Mouse (Mus musculus) layer of hippocampus, adult 18-20 months (tissue): ENCODE measurements around the gene Gm17467. TPM values are rescaled to one million over a fixed set of nuclear protein-coding genes. Genes with fewer than 3 reads are reported as not detected.
"Not testable (repeated sequence)": the region's sequence is repeated elsewhere in the genome, so short reads cannot be mapped to it uniquely, and the experiment has no call there.

Experiments used
- DNase-seq, 2 experiments: peaks; one replicate each; pipeline ENCODE4 v3.0.0; 2022; ENCODE audit warnings: low spot score in 2 of 2
- long read RNA-seq: library from polyadenylated mRNA; stranded (forward); transcript quantifications from one replicate; pipeline ENCODE4 v2.0.0, GENCODE M21; 2021
- total RNA-seq, 2 experiments: library from RNA; stranded (reverse); gene quantifications; 2 replicates each; pipeline ENCODE4 v1.2.3; 2021

Gm17467 gene
- not detected for total RNA-seq
- long read RNA-seq = 0 reads

DNA sequence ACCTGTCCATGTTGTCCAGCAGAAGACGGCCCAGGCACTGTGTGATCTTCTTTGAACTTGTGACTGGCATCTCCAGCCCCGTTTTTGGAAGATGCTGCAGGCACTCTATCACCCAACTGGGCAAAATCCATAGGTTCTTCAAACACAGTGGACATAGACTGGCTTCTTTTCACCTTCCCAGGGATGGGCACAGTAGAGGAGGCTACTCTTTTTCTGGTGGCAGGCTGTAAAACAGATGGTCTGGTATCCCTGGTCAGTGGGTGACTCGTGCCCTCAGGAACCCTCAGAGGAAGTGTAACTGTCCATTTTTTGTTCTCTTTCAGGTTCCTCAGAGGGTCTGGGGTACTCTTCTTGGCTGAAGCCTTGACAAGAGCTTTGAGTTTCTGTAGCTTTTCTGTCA is at the start of gene Gm17467:
Gene Gm17467 (minus strand): TSS at position 101 of the 400 bp plus-strand sequence.
- DNase-seq = not testable (repeated sequence)

Other genes starting within 250 kb of the Gm17467 start
- gene Cldn34c2, start 123.1 kb downstream of the Gm17467 start, total RNA-seq = 1 to 10 TPM in 1 of 2 experiments, not detected in 1; 2.4 TPM
- gene Cldn34c3, start 88.9 kb upstream of the Gm17467 start, total RNA-seq = not detected